Mouse (Mus musculus) heart, embryonic 14.5 days (tissue): Measurements from ENCODE around the gene Mto1. TPM values are rescaled to one million over a fixed set of nuclear protein-coding genes. Genes with fewer than 3 reads are reported as not detected.
"Not testable (repeated sequence)": the region's sequence is repeated elsewhere in the genome, so short reads cannot be mapped to it uniquely, and the experiment has no call there.

Experiments
- ATAC-seq: fragments of 200-750 bp; cut with Nextera tagmentation; 2 replicates; pipeline ENCODE4 v1.8.0; 2017; ENCODE audit warnings: low read depth, moderate TSS enrichment; ENCODE audit not compliant: insufficient number of reproducible peaks, insufficient read depth, low FRiP score
- H3K27ac ChIP-seq, 2 experiments: fragments of 200-500 bp in 1 of 2; fragments of 300-500 bp in 1 of 2; sonication (generic) in 1 of 2; replicated peaks in 1 of 2; 2 replicates each; pipeline ENCODE4 v1.5.1; 2012 to 2014; ENCODE audit warnings: low read depth in 2 of 2, low read length in 2 of 2, control low read depth in 1 of 2, mild to moderate bottlenecking in 1 of 2, mixed read lengths in 1 of 2; ENCODE audit not compliant: control insufficient read depth in 1 of 2, insufficient read depth in 1 of 2
- H3K27me3 ChIP-seq: fragments of 300-500 bp; sonication (generic); 2 replicates; pipeline ENCODE4 v1.6.1; 2014; ENCODE audit warnings: mild to moderate bottlenecking, low read length, control low read depth; ENCODE audit not compliant: control insufficient read depth, insufficient read depth
- H3K36me3 ChIP-seq: fragments of 300-500 bp; sonication (generic); 2 replicates; pipeline ENCODE4 v1.6.1; 2014; ENCODE audit warnings: mild to moderate bottlenecking, control low read depth, low read length, mixed read lengths; ENCODE audit not compliant: control insufficient read depth, insufficient read depth
- H3K4me1 ChIP-seq, 2 experiments: fragments of 200-500 bp in 1 of 2; fragments of 300-500 bp in 1 of 2; sonication (generic) in 1 of 2; 2 replicates each; pipeline ENCODE4 v1.6.1; 2012 to 2014; ENCODE audit warnings: low read length in 2 of 2, control low read depth in 1 of 2, mixed read lengths in 1 of 2; ENCODE audit not compliant: control insufficient read depth in 2 of 2, insufficient read depth in 2 of 2
- H3K4me2 ChIP-seq: fragments of 300-500 bp; sonication (generic); 2 replicates; pipeline ENCODE4 v1.6.1; 2014; ENCODE audit warnings: mild to moderate bottlenecking, low read length
- H3K4me3 ChIP-seq, 2 experiments: fragments of 200-500 bp in 1 of 2; fragments of 300-500 bp in 1 of 2; sonication (generic) in 1 of 2; 2 replicates each; pipeline ENCODE4 v1.5.1; 2012 to 2014; ENCODE audit warnings: low read length in 2 of 2, mild to moderate bottlenecking in 2 of 2, control low read depth in 1 of 2, low read depth in 1 of 2, moderate library complexity in 1 of 2; ENCODE audit not compliant: control insufficient read depth in 1 of 2, insufficient read depth in 1 of 2
- H3K9ac ChIP-seq: fragments of 300-500 bp; sonication (generic); 2 replicates; pipeline ENCODE4 v1.6.1; 2014; ENCODE audit warnings: mild to moderate bottlenecking, low read length
- H3K9me3 ChIP-seq: fragments of 300-500 bp; sonication (generic); 2 replicates; pipeline ENCODE4 v1.6.1; 2016; ENCODE audit warnings: low read length, control low read depth; ENCODE audit not compliant: control insufficient read depth
- WGBS: fragments of 180-500 bp; shearing (Covaris S2); extraction: QIAGEN DNeasy Blood & Tissue Kit; methylation state at CpG from one replicate; pipeline ENCODE4 v1.1.7; 2014; 5-methylcytosine and 5-hydroxymethylcytosine counted together
- polyA plus RNA-seq: library from polyadenylated mRNA; unstranded; fragments of >200 nt; fragmentation: Nextera tagmentation; extraction: Ambion mirVana; gene quantifications from 2 replicates; pipeline ENCODE4 v1.2.1, GENCODE M21; 2014

Mto1 gene
- polyA plus RNA-seq, 1 experiment from 2014 or later, result 33.6 TPM

DNA sequence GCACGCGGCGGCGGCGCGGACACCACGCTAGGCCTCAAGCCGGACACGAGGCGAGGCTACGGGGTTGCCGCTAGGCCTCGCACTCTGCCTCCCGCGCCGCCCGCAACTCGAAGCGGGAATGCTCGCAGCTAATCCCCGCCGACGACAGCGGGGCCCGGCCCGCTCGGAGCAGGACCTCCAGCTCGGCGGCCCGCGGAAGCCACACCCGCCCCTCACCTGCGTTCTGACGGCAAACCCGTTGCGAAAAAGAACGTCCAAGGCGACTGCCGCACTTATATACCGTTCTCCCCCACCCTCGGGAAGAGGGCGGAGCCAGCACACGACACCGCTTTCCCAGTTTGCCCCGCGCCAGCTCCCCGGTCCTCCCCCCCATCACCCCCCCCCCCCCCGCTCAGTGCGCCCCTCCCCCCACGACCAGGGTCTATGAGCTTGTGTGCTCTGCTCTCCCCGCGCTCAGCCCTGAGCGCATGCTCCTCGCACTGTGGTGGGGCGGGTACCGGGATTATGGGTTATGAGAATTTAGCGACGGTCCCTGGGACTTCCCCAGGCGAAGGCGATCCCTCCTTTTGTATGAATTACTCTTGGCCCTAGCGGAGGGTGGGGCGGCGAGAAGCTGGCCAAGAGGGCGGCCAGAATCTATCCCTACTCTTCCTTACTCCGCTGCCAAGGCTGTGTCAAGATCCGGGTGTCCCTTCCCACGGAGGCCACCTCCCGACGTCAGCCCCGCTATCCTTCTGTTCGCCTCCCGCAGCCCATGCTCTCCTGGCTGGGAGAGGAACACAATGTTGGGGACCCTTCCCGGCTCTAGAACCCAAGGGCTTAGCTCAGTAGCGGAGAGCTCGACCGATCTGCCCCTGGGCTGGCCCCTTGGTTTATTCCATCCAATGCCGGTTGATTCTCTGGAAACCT lies 33.7 kb downstream of the Mto1 start:
- Histone ChIP-seq H3K9ac (peak overlapping the region; percentile 100), H3K27ac (peak overlapping the region; percentile 97 to 99), H3K4me3 (peak overlapping the region; percentile 68 to 75), H3K4me2 (peak overlapping the region; percentile 69), H3K9me3 (no peaks in the 10 kb centered on the region), H3K36me3 (peaks cover 39% of the 10 kb centered on the region), H3K27me3 (no peaks in the 10 kb centered on the region), H3K4me1 (peaks cover 3 to 24% of the 10 kb centered on the region in 2 experiments; a peak in 3 of 4 replicates)
- WGBS, result under 1% methylated on average over 64 of the region's 77 CpGs
- peak; percentile 98 for ATAC-seq

DNA sequence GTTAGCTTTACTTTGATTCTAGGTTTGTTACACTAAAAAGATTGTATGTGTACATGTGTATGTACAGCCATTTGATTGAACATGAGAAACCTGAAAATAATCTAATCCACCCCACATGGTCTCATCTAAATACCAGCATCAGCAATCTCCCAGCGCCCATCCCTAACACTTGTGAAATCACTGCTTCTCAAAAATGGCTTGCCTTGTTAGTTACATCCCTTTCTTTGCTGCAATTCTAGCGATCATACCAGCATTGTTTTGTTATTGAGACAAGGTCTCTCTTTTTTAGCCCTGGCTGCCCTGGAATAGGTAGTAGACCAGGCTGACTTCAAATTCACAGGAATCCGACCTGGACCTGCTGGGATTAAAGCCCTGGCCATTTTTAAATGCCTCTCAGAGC lies 34.4 kb downstream of the Mto1 start:
- 17% methylated on average over 3 of the region's 3 CpGs for WGBS
- Histone ChIP-seq H3K27ac (peak overlapping the region; percentile 97 to 99), H3K36me3 (peaks cover 32% of the 10 kb centered on the region), H3K4me3 (peak overlapping the region; percentile 52 to 70), H3K4me1 (peaks cover 3 to 24% of the 10 kb centered on the region in 2 experiments; a peak in 3 of 4 replicates), H3K9ac (peak overlapping the region; percentile 80), H3K27me3 (no peaks in the 10 kb centered on the region), H3K4me2 (peak overlapping the region; percentile 69), H3K9me3 (no peaks in the 10 kb centered on the region)
- no peak for ATAC-seq

DNA sequence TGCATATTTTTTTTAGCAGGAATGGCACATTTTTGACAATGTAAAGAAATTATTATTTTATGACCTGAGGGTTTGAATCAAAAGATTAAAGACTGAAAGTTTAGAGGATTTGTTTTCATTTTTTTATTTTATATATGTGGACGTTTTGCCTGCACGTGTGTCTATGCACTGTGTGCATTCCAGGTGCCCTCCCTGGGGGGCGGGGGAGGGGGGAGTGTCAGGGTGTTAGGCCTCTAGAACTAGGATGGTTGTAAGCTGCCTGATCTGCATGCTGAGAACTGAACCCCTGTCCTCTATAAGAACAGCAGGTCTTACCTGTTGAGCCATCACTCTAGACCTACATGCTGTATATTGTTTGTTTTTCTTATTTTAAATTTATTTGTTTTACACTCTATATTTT lies 36.7 kb downstream of the Mto1 start:
- ATAC-seq, result no peak
- 71% methylated on average over 3 of the region's 3 CpGs for WGBS
- H3K27ac ChIP-seq, result no peak overlapping the region

DNA sequence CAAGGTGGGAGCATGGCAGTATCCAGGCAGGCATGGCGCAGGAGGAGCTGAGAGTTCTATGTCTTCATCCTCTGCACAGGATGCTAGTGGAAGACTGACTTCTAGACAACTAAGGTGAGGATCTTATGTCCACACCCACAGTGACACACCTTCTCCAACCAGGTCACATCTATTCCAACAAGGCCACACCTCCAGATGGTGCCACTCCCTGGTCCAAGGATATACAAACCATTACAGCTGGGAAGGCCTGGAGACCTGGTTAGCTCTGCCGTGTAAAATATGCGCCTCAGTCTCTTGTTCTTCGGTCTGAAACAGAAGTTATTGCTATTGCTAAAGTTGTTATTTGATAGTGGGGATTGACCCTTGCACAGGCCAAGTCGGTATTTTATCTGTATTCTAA lies 40.0 kb downstream of the Mto1 start:
- H3K27me3 ChIP-seq, H3K36me3 ChIP-seq, H3K9ac ChIP-seq, H3K9me3 ChIP-seq, H3K27ac ChIP-seq, H3K4me3 ChIP-seq, ATAC-seq, H3K4me2 ChIP-seq: not testable (repeated sequence)
- peaks cover 0 to 12% of the 10 kb centered on the region in 2 experiments; a peak in 1 of 4 replicates for H3K4me1 ChIP-seq
- 92% methylated on average over 5 of the region's 5 CpGs for WGBS

More for the DNA sequence above, 36.7 kb downstream of the Mto1 start:
- H3K4me2 ChIP-seq, result no peak overlapping the region
- no peaks in the 10 kb centered on the region for H3K9me3 ChIP-seq
- no peak overlapping the region for H3K9ac ChIP-seq
- no peaks in the 10 kb centered on the region for H3K27me3 ChIP-seq
- peaks cover 11% of the 10 kb centered on the region for H3K36me3 ChIP-seq
- no peak overlapping the region for H3K4me3 ChIP-seq
- H3K4me1 ChIP-seq, result peaks cover 3 to 19% of the 10 kb centered on the region in 2 experiments; a peak in 3 of 4 replicates

DNA sequence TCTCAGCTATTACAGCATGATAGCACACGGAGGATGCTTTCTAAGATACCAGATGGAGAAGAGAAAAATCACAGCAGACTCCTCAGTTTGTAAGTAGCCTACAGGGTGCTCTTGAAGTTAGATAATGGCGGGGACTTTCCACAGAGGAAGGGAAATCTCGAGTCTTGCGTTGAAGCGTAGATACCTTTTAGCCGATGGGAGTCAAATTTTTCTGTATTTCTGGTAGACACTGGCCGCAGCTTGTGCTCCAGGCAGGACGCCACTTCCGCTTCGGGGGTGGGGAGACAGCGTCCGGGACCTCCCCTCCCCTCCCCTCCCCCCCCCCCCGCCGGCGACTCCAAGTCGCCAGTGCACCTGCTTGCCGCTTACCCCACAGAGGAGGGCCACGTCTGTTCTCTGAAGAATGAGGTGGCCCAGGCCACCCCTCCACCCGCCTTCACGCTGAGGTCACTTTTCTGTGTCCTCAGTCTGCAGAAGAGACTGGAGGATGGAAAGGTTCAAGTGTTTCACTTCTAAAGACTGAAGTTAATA lies 40.9 kb downstream of the Mto1 start, which contains the start of gene Eef1a1:
Gene Eef1a1 (minus strand): TSS at position 262 of the 531 bp plus-strand sequence.
- peak; percentile 71; the same call in 1 of the 2 replicates for ATAC-seq
- no peaks in the 10 kb centered on the region for H3K27me3 ChIP-seq
- H3K27ac ChIP-seq, result peak within 1 kb of the TSS; percentile 65 to 80
- WGBS, result 1% methylated on average over 15 of the region's 20 CpGs
- peak within 1 kb of the TSS; percentile 79 for H3K4me2 ChIP-seq
- H3K9ac ChIP-seq, result peak within 1 kb of the TSS; percentile 81
- peaks cover 0 to 12% of the 10 kb centered on the region in 2 experiments; a peak in 1 of 4 replicates for H3K4me1 ChIP-seq
- no peaks in the 10 kb centered on the region for H3K36me3 ChIP-seq
- peak within 1 kb of the TSS; percentile 48 to 53 for H3K4me3 ChIP-seq
- H3K9me3 ChIP-seq, result no peaks in the 10 kb centered on the region

DNA sequence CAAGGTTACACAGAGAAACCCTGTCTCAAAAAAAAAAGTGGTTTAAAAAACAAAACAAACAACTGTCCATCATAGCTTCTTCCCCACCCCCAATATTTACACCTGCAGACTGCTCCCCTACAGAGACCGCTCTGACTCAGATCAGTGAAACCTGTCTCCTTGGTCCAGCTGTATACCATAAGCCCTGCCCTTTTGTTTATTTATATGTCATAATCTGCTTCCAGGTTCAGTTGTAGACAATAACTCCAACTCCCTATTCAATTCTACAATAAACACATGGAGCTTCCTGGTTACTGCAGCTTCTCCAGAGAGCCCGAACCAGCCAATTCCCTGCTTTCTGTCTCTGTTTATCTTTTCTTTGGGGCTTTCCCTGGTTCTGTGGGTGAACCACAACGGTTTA lies 43.2 kb downstream of the Mto1 start:
- no peak overlapping the region for H3K4me3 ChIP-seq
- no peak overlapping the region for H3K27ac ChIP-seq
- H3K9me3 ChIP-seq, result no peaks in the 10 kb centered on the region
- 75% methylated on average over 3 of the region's 3 CpGs for WGBS
- no peak for ATAC-seq
- H3K36me3 ChIP-seq, result no peaks in the 10 kb centered on the region
- no peak overlapping the region for H3K9ac ChIP-seq
- H3K27me3 ChIP-seq, result no peaks in the 10 kb centered on the region
- H3K4me2 ChIP-seq, result no peak overlapping the region
- peaks cover 0 to 9% of the 10 kb centered on the region in 2 experiments; a peak in 1 of 4 replicates for H3K4me1 ChIP-seq

DNA sequence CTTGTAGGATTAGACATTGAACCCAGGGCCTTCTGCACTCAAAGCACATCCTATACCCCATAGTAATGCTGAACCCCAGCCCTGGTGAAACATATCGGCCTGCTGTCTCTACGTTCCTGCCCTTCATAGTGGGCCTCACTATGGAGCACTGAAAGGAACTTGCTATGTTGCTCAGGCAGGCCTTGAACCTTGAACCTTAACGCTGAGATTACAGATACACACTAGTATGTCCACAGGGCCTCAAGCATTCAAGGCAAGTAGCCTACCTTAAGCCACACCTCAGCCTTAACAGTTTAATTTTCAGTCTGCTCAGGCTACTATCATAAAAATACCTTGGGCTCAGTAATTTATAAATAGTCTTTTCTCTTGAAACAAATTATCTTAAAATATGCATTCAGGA lies 44.2 kb downstream of the Mto1 start:
- Histone ChIP-seq H3K9ac (no peak overlapping the region), H3K4me1 (peaks cover 0 to 9% of the 10 kb centered on the region in 2 experiments; a peak in 1 of 4 replicates), H3K27ac (no peak overlapping the region), H3K4me3 (no peak overlapping the region), H3K36me3 (no peaks in the 10 kb centered on the region), H3K9me3 (no peaks in the 10 kb centered on the region), H3K27me3 (no peaks in the 10 kb centered on the region), H3K4me2 (no peak overlapping the region)
- 81% methylated on average over 3 of the region's 3 CpGs for WGBS
- ATAC-seq, result no peak
